In genomic region chr3:144024216-144024615, GRCm38 (mm10) we compare ENCODE assay signal across 24 mouse cellular contexts.
A peak's percentile ranks its signal among the peaks of the same experiment; 100 is the strongest.
DNase-seq lines count a peak whose midpoint lies in the region; ATAC-seq and TF ChIP-seq lines count a peak whose summit lies in the region.
"Had no signal": no experiment of that assay in that cellular context is flagged by ENCODE, and none has a peak within 500 bp of the region (broad histone marks: within the 10 kb centered on the region; RNA-seq: fewer than 3 reads in every experiment).

No protein-coding gene starts in this region.

- no peak overlapping the region for H3K9ac ChIP-seq in midbrain, embryonic 11.5 days (ENCODE audit: low read length)
- H3K9ac ChIP-seq in midbrain, postnatal 0 days (replicated peaks; ENCODE audit: low read length, poor library complexity, severe bottlenecking), result no peak overlapping the region
- H3K9ac ChIP-seq: embryonic facial prominence, embryonic 13.5 days; embryonic facial prominence, embryonic 15.5 days; forebrain, embryonic 12.5 days had no signal

- ATAC-seq in midbrain, embryonic 11.5 days (ENCODE audit: low FRiP score), result no peak
- no peak for ATAC-seq in midbrain, postnatal 0 days (ENCODE audit: low FRiP score)
- ATAC-seq: forebrain, embryonic 14.5 days; forebrain, embryonic 16.5 days had no signal

- H3K9me3 ChIP-seq in midbrain, embryonic 11.5 days (ENCODE audit: control insufficient read depth, low read length), result no peaks in the 10 kb centered on the region
- H3K9me3 ChIP-seq in midbrain, postnatal 0 days (ENCODE audit: low read length), result no peaks in the 10 kb centered on the region
- H3K9me3 ChIP-seq: embryonic facial prominence, embryonic 13.5 days; embryonic facial prominence, embryonic 15.5 days; forebrain, embryonic 10.5 days; forebrain, embryonic 12.5 days had no signal

- H3K4me1 ChIP-seq in midbrain, embryonic 11.5 days (ENCODE audit: control insufficient read depth, insufficient read depth, low read length), result no peaks in the 10 kb centered on the region
- no peaks in the 10 kb centered on the region for H3K4me1 ChIP-seq in midbrain, postnatal 0 days (ENCODE audit: insufficient read depth, low read length)
- H3K4me1 ChIP-seq: embryonic facial prominence, embryonic 15.5 days; forebrain, embryonic 12.5 days had no signal

- H3K4me2 ChIP-seq in midbrain, embryonic 11.5 days, result no peak overlapping the region
- H3K4me2 ChIP-seq in midbrain, postnatal 0 days (ENCODE audit: low read depth, low read length, poor library complexity, severe bottlenecking), result no peak overlapping the region
- H3K4me2 ChIP-seq: embryonic facial prominence, embryonic 13.5 days; embryonic facial prominence, embryonic 15.5 days; forebrain, embryonic 12.5 days had no signal

- peak in 1 of 2 experiments; percentile 54 for DNase-seq in layer of hippocampus, adult 2 months (ENCODE audit: low spot score in 2 of 2)
- DNase-seq in layer of hippocampus, postnatal 25 days (ENCODE audit: extremely low spot score in 1 of 2, low spot score in 1 of 2), result no peak
- peak; percentile 57 for DNase-seq in layer of hippocampus, adult 9-11 months
- DNase-seq in layer of hippocampus, postnatal 10 days (ENCODE audit: low spot score in 2 of 2), result no peak
- DNase-seq in midbrain, embryonic 11.5 days (ENCODE audit: low spot score, missing footprints), result peak; percentile 1
- DNase-seq in midbrain, postnatal 0 days (ENCODE audit: low spot score), result no peak
- DNase-seq in c-Kit-positive CD71-positive TER-119-positive erythroid progenitor cells, embryonic 14.5 days (ENCODE audit: low spot score), result no peak
- DNase-seq: adrenal gland, adult 2 months; adrenal gland, postnatal 10 days; adrenal gland, postnatal 25 days; cerebellum, adult 11 months; cerebellum, adult 18-20 months; cerebellum, adult 8-10 months; cerebellum, adult 9-11 months; cerebellum, postnatal 14 days; cerebellum, postnatal 36 days; embryo, embryonic 11 days had no signal

- TF ChIP-seq CTCF in layer of hippocampus, adult 2 months (conservative IDR thresholded peaks at IDR 0.05), result no peak
- TF ChIP-seq CTCF in midbrain, postnatal 0 days (IDR thresholded peaks at IDR 0.05), result no peak

- 90% methylated on average over 5 of the region's 5 CpGs for WGBS in midbrain, embryonic 11.5 days
- 93% methylated on average over 5 of the region's 5 CpGs for WGBS in midbrain, postnatal 0 days

- no peak overlapping the region for H3K4me3 ChIP-seq in layer of hippocampus, adult 2 months
- no peak overlapping the region for H3K4me3 ChIP-seq in midbrain, embryonic 11.5 days (ENCODE audit: low read depth, low read length)
- H3K4me3 ChIP-seq in midbrain, postnatal 0 days (ENCODE audit: low read depth, low read length), result no peak overlapping the region
- H3K4me3 ChIP-seq: embryonic facial prominence, embryonic 13.5 days; embryonic facial prominence, embryonic 15.5 days; erythroblast, embryonic 14.5 days; forebrain, embryonic 10.5 days; forebrain, embryonic 12.5 days had no signal

- H3K27me3 ChIP-seq in midbrain, embryonic 11.5 days (ENCODE audit: control insufficient read depth, insufficient read depth, low read length), result no peaks in the 10 kb centered on the region
- no peaks in the 10 kb centered on the region for H3K27me3 ChIP-seq in midbrain, postnatal 0 days (ENCODE audit: insufficient read depth, low read length)
- H3K27me3 ChIP-seq: embryonic facial prominence, embryonic 13.5 days; embryonic facial prominence, embryonic 15.5 days; forebrain, embryonic 12.5 days had no signal

- no peaks in the 10 kb centered on the region for H3K36me3 ChIP-seq in midbrain, embryonic 11.5 days (ENCODE audit: control insufficient read depth, insufficient read depth, low read length)
- no peaks in the 10 kb centered on the region for H3K36me3 ChIP-seq in midbrain, postnatal 0 days (ENCODE audit: insufficient read depth, low read length)
- H3K36me3 ChIP-seq: embryonic facial prominence, embryonic 13.5 days; embryonic facial prominence, embryonic 15.5 days; forebrain, embryonic 10.5 days; forebrain, embryonic 12.5 days had no signal

- peak overlapping the region; percentile 68 for H3K27ac ChIP-seq in layer of hippocampus, adult 2 months
- H3K27ac ChIP-seq in midbrain, embryonic 11.5 days (ENCODE audit: low read depth, low read length), result no peak overlapping the region
- H3K27ac ChIP-seq in midbrain, postnatal 0 days (ENCODE audit: low read depth, low read length), result no peak overlapping the region
- H3K27ac ChIP-seq: embryonic facial prominence, embryonic 13.5 days; embryonic facial prominence, embryonic 15.5 days; forebrain, embryonic 10.5 days; forebrain, embryonic 12.5 days had no signal

Comparison
In these comparisons a context has a peak if more than half of its experiments do, and no peak if none do; other contexts are left out.
1. DNase-seq: peak in layer of hippocampus, adult 9-11 months (single experiment) and midbrain, embryonic 11.5 days (single experiment); none in layer of hippocampus, postnatal 25 days (0 of 2), layer of hippocampus, postnatal 10 days (0 of 2), midbrain, postnatal 0 days (single experiment) and c-Kit-positive CD71-positive TER-119-positive erythroid progenitor cells, embryonic 14.5 days (single experiment).